Mouse (Mus musculus): ENCODE results near the gene Sh2b1. TPM values are rescaled to one million over a fixed set of nuclear protein-coding genes. Genes with fewer than 3 reads are reported as not detected.

The Sh2b1 gene
- polyA plus RNA-seq, 1 experiment from 2014 or later = 11.2 TPM

Other genes starting within 250 kb of the Sh2b1 start
- 1.3 and 1.5 TPM in 2 replicates for gene Sbk1, start 202.8 kb downstream of the Sh2b1 start, polyA plus RNA-seq (2015; fragmentation: Nextera tagmentation; extraction: Ambion mirVana)
- gene Lat, start 105.9 kb downstream of the Sh2b1 start, polyA plus RNA-seq (2015; fragmentation: Nextera tagmentation; extraction: Ambion mirVana) = 10.9 and 12.4 TPM in 2 replicates
- gene Spns1, start 98.0 kb downstream of the Sh2b1 start, polyA plus RNA-seq (2015; fragmentation: Nextera tagmentation; extraction: Ambion mirVana) = 19.7 and 21.6 TPM in 2 replicates
- gene Nfatc2ip, start 78.7 kb downstream of the Sh2b1 start, polyA plus RNA-seq (2015; fragmentation: Nextera tagmentation; extraction: Ambion mirVana) = 2.6 and 3.0 TPM in 2 replicates
- gene Cd19, start 60.5 kb downstream of the Sh2b1 start, polyA plus RNA-seq (2015; fragmentation: Nextera tagmentation; extraction: Ambion mirVana) = 0.14 and 0.23 TPM in 2 replicates
- gene Rabep2, start 46.7 kb downstream of the Sh2b1 start, polyA plus RNA-seq (2015; fragmentation: Nextera tagmentation; extraction: Ambion mirVana) = 5.8 and 6.1 TPM in 2 replicates
- 1.1 and 2.4 TPM in 2 replicates for gene Atp2a1, start 12.3 kb downstream of the Sh2b1 start, polyA plus RNA-seq (2015; fragmentation: Nextera tagmentation; extraction: Ambion mirVana)
- 111 and 115 TPM in 2 replicates for gene Tufm, start 11.9 kb upstream of the Sh2b1 start, polyA plus RNA-seq (2015; fragmentation: Nextera tagmentation; extraction: Ambion mirVana)
- 23.8 and 31.4 TPM in 2 replicates for gene Atxn2l, start 28.0 kb upstream of the Sh2b1 start, polyA plus RNA-seq (2015; fragmentation: Nextera tagmentation; extraction: Ambion mirVana)
- 138 and 141 TPM in 2 replicates for gene Eif3c, start 91.0 kb upstream of the Sh2b1 start, polyA plus RNA-seq (2015; fragmentation: Nextera tagmentation; extraction: Ambion mirVana)
- gene Apobr, start 109.5 kb upstream of the Sh2b1 start, polyA plus RNA-seq (2015; fragmentation: Nextera tagmentation; extraction: Ambion mirVana) = 0.61 and 0.71 TPM in 2 replicates
- gene Cln3, start 110.4 kb upstream of the Sh2b1 start, polyA plus RNA-seq (2015; fragmentation: Nextera tagmentation; extraction: Ambion mirVana) = 11.5 and 12.4 TPM in 2 replicates
- gene Il27, start 119.5 kb upstream of the Sh2b1 start, polyA plus RNA-seq (2015; fragmentation: Nextera tagmentation; extraction: Ambion mirVana) = not detected in 2 replicates
- gene Nupr1, start 155.4 kb upstream of the Sh2b1 start, polyA plus RNA-seq (2015; fragmentation: Nextera tagmentation; extraction: Ambion mirVana) = 1.7 and 2.0 TPM in 2 replicates
- 34.7 and 36.8 TPM in 2 replicates for gene Sgf29, start 173.9 kb upstream of the Sh2b1 start, polyA plus RNA-seq (2015; fragmentation: Nextera tagmentation; extraction: Ambion mirVana)
- gene Sult1a1, start 201.0 kb upstream of the Sh2b1 start, polyA plus RNA-seq (2015; fragmentation: Nextera tagmentation; extraction: Ambion mirVana) = 1.8 and 2.0 TPM in 2 replicates
- gene Bola2, start 220.0 kb upstream of the Sh2b1 start, polyA plus RNA-seq (2015; fragmentation: Nextera tagmentation; extraction: Ambion mirVana) = 113 and 128 TPM in 2 replicates
- 3.6 and 4.2 TPM in 2 replicates for gene Slx1b, start 220.4 kb upstream of the Sh2b1 start, polyA plus RNA-seq (2015; fragmentation: Nextera tagmentation; extraction: Ambion mirVana)
- 73.1 and 78.7 TPM in 2 replicates for gene Coro1a, start 232.4 kb upstream of the Sh2b1 start, polyA plus RNA-seq (2015; fragmentation: Nextera tagmentation; extraction: Ambion mirVana)

Data from liver, embryonic 13.5 days (tissue).